Mouse (Mus musculus) ZHBTc4 (cell line): Measurements from ENCODE around the gene Chst8.

Source experiments
- DNase-seq: peaks from one replicate; pipeline ENCODE4 v3.0.0-alpha.2; 2011; ENCODE audit warnings: low read depth, low spot score

Gene Chst8

DNA sequence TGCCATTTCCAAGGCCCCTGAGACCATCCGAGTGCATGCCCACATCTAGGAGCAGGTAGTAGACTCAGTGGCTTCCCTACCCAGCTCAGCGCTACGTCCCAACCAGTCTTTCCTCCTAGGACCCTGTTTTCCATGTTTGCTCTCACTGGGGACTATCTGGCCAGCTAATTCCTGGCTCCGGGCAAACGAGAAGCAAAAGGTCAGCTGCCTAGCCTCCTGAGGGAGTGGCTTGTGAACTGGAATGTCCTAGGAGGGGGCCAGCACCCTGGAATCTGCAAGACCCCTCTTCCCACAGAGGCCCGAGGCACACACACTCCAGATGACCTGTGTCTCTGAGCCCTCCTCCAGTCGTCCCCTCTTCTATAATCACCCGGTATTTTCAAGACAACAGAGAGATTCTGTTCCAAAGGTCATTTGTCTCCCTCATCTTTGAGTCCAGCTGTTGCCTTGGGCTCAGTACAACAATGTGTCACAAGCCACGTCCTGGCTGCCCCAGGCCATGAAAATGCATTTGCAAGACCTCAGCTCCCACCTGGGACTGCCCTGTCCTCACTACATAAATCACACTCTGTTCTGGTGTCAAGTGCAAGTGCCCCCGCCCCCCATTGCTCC, 60.3 kb downstream of the Chst8 start:
- DNase-seq: no peak

DNA sequence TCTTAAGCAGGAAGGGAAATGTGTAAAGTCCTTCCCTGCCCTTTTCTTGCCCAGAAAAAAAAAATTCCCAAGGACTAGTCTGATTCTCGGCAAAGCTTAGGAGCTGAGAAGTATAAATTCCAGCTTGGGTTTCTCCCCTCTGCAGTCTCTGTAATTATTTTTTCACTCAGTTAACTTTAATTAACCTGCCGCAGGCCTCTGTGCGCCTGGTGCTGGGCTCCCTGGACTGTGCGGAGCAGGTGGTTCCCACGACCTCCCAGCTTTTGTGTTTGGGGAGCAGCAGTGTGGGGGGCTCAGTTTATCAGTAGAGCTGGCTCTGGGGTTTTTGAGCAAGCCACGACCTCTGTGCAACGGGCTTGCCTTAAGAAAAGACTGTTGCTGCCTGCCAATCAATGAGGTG, 62.2 kb downstream of the Chst8 start:
- no peak for DNase-seq

DNA sequence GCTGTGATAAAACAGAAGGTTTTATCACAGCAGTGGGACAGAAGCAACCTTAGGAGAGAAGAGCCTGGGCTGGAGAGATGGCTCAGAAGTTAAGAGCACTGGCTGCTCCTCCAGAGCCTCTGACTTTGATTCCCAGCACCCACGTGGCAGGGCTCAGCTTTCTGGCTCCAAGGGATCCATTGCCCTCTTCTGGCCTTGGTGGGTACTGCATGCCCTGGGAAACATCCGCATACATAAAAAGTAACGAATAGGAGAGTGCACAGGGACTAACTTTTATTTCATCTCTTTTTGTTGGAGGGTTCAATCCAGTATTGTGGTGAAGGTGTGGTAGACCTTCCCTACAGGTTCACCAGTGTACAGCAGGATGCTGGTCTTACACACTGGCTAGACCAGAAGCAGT, 62.8 kb downstream of the Chst8 start:
- DNase-seq: peak; percentile 90

DNA sequence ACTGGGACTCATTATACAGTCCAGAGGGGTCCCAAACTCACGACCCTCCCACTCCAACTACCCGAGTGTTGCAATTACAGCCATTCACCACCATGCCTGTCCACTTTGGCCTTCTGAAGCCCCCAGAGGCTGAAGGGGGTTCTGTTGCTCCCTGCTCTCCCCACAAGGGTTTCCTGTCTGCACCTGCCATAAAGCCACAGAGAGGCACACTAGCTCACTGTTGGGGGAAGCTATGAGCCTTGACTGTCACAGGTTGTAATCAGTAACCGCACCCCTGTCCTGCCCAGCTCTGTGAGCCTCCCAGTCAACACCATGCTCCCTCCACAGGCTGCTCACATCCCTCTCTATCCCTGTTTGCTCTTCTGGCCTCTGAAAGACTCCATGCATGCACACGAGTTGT, 64.0 kb downstream of the Chst8 start:
- DNase-seq: no peak

DNA sequence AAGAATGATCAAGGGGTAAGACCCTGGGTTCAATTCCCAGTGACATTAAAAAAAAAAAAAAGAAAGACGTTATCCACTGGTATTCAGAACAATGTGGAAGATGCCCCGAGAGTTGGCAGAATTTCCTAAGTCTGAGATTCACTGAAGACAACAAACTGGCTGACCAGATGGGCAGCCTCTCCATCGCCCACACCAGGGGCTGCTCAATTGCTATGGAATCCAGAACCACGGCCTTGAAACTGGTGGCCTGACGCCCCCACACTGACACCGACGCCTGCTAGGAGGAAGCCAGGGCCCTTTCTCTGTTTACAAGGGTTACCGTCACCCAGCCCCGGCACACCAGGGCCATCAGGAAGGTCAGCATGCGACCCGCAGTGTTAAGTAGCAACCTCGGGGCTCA, 64.8 kb downstream of the Chst8 start:
- DNase-seq: no peak

DNA sequence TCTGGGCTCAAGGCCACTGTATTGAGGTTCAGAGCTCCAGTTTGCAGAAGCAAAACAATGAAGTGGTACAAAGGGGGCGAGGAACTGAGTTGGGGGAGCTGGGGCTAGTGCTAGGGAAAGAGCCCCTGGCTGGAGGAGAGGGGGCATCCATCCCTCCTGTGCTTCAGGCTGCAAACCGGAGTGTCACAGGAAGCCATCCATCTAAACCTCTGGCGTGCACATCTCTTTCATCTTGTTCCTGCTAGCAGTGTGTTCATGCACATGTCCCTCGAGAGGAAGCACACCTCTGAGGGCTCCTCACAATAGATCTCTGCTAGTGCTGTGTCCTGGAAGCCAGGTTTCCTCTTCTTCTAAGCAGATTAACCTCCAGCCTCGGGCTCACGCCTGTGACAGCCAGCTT, 65.9 kb downstream of the Chst8 start:
- DNase-seq: no peak

DNA sequence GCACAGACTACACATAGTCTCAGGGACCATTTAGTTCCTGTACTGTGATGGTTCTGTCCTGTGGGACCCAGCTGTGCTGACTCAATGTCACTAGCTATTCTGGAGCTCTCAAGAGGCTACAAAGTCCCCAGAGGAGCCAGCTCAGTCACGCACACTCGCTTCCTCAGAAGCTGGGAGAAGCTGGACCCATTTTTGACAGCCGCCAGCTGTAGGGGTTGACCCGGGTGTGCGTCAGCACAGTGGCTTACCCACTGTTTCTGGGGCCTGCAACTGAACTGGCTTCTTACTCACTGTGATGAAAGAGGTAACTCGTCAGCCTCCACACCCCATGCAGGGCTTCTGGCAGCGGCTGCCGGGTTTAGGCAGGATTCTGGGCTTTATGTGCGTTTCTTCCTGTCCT, 66.3 kb downstream of the Chst8 start:
- no peak for DNase-seq

DNA sequence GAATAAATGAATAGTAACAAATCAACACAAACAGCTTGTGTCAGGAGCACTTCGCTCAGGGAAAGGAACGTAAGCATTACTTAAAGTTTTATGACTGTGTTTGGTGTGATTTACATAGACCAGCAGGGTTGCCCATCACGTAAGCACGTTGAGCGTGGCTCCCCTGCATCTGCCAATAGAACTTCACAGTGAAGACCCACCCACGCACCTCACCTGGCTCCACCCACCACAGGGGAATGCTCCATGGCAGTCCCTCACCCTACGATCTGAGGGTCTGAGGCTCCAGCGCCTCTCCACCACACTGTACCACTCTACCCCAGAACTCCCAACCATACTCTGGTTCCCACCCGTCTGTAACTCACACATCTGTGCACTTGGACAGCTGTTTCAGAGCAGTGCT, 67.1 kb downstream of the Chst8 start:
- DNase-seq: peak; percentile 79

DNA sequence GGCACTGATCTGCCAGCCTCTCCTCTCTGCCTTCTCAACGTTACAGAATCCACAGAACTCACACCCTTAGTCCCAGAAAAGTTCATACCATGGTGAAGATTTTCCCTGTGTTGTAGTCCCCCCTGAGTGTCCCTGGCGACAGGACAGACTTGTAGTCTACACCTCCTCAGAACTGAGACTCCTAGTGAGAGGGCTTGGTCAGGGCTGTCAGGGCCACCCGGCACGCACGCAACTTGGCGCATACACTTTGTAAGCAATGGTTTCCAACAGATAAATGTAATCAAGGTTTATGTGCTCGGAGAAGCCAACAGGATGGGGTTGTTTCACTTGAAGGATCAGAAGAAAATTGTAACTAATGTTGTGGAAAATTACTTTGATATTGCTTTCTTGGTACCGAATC, 67.5 kb downstream of the Chst8 start:
- DNase-seq: no peak

DNA sequence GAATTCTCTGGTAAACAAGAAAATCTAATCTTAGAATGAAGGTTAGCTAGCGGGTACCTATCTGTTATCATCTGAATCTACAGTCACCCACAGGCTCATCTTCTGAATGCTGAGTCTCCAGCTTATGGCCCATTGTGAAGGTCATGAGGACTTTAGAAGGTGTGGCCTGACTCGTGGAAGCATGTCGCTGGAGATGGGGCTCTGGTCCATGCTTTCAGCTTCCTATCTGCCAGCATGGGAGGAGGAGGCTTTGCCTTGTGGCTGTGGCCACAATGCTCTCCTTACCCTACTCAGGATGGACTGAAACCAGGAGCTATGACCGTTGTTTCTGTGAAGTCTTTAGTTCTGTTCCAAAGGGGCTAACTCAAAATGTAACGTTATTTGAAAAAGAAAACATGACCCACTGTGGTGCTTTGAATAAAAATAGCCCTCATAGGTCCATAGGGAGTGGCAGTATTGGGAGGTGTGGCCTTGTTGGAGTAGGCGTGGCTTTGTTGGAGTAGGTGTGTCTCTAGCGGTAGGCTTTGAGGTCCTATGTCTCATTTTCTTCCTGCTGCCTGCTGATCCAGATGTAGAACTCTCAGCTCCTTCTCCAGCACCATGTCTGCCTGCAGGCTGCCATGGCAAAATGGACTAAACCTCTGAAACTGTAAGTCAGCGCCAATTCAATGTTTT, 69.0 kb downstream of the Chst8 start:
- DNase-seq: peak; percentile 87

DNA sequence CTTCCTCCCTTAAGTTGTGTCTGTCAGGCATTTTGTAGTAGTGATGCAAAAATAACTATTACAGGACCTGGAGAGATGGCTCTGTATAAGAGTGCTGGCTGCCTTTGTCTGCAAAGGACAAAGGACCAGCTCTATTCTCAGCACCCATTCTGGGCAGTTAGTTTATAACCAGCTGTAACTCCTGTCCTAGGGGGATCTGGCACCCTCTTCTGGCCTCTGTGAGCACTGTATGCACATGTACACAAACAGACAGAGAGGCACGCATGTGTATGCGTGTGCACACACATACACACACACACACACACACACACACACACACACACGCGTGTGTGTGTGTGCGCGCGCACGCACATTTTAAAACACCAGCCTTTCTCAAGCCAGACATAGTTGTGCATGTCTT, 73.1 kb downstream of the Chst8 start:
- peak; percentile 72 for DNase-seq

DNA sequence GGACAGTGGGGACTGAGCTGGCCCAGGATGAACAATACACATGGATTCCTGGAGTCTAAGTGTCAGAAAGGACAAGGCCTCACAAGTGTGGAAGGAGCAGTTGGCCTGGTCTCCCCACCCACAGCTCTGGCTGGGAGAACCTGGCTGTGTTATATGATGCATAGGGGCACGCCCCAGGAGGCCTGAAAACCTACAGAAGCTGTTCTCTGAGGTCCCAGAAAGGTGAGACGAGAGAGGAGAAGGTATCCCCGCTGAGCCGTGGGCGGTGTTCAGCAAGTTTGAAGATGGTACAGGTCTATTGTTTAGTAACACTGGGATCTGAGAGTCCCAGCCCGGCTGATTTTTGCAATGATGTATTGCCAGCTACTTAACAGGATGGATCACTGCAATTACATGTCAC, 75.3 kb downstream of the Chst8 start:
- no peak for DNase-seq

DNA sequence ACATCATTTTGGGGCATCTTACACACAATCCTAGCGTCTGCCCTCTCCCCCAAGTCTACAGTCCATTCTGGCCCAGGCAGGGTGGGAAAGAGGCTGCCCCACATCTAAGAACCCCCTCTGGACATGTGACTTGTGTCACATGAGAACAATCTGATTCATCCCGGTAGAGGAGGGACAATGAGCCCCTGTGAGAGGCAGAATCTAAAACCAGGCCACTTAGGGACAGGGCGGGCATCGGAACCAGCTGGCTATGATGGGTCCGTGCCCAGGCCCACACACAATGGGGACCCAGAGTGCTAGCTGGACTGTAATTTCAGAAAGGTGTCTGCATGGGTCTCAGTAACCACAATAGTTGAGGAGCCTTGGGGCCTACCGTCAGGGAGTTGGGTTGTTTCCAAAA, 78.2 kb downstream of the Chst8 start:
- no peak for DNase-seq

DNA sequence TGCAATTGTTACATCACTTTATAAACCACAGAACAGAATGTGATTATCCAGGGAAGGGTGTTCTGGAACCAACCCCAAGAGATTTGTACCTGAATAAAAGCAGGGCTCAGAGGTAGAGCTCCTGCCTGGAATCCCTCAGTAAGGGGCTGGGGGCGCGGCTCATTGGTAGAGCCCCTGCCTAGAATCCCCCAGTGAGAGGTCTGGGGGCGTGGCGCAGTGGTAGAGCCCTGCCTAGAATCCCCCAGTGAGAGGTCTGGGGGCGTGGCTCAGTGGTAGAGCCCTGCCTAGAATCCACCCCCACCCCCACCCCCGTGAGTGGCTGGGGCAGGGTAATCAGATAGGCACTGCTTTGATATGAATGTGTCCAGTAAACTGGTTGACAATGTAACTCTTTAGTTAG, 83.6 kb downstream of the Chst8 start:
- DNase-seq: peak; percentile 79

DNA sequence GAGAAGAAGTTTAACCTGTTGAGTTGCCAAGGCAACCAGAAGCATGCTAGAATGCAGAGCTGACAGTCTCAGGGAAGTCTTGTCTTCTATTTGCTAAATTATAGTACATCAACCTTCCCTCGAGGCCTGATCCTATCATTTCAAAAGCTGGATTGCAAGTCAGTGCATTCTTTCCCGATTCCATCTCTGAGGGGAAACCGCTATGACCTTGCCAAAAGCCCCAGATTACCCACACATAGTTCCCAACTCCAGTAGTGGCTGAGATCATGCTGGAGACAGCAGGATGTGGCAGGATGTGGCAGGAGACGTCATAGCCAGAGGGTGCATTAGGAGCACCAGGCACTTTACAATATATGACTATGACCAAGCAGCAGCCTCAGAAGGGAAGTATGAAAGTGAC, 87.3 kb downstream of the Chst8 start:
- no peak for DNase-seq

DNA sequence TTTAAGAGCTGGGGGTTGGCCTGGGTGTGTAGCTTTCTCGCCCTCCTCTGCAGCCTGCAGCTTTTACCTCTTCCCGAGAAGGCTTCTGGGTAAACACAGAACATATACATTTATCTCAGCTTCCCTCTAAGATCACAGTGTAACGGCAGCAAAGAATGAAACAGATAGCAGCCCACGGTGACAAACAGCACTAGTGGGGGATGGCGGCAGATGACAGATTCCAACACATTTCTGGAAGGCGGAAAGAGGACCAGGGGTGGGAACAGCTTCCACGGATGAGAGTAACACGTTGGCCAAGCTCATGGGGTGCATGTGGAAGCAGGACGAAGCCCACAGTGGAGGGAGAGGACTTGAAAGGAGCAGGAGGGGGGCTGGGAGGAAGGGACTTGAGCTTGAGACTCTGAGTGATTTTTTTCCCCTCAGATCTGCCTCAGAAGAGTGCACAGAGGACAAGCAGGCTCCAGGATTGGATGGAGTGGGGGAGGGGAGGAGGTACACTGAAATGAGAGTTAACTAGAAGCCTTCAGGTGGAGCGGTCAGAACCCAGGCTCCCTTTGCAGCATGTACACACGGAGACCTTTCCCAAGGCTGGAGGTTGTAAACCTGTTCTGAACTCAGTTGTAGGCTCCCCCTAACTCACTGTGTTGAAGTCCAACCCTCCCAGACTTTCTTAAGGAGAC, 89.8 kb downstream of the Chst8 start:
- DNase-seq: peak; percentile 57

DNA sequence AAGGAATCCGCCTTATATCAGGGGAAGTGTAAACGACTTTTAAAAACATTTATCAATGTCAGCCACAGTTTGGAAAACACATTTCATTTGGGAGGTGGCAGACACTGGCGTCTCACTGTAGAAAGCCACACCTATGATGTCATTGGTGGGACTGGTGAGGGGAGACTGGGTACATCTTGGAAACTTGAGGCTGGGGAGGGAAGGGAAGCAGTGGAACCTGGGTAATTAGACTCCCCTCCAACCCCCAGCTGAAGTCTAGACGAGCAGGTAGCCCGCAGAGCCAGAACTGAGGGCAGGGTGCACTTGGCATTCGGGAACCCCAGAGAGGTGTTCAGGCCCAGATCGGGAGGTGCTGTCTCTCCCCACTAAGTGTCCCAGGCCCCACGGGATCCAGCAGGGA, 90.4 kb downstream of the Chst8 start:
- peak; percentile 62 for DNase-seq

DNA sequence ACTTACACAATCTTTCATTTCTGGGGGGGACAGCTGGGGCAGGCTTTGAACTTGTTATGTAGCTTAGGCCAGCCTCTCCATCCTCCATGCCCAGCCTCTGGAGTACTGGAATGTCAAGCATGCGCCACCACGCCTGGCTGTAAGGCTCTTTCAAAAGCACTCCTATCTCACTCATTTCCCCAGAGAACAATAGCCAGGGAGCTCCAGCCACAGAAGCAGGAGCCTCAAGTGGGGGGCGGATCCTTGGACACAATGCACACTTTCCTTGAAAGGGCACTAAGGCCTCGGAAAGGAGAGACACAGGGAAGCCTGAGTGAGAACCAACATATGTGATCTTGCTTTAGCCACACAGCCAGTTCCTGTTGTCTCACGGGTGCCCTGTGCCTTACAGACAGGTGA, 90.9 kb downstream of the Chst8 start:
- DNase-seq: peak; percentile 98

DNA sequence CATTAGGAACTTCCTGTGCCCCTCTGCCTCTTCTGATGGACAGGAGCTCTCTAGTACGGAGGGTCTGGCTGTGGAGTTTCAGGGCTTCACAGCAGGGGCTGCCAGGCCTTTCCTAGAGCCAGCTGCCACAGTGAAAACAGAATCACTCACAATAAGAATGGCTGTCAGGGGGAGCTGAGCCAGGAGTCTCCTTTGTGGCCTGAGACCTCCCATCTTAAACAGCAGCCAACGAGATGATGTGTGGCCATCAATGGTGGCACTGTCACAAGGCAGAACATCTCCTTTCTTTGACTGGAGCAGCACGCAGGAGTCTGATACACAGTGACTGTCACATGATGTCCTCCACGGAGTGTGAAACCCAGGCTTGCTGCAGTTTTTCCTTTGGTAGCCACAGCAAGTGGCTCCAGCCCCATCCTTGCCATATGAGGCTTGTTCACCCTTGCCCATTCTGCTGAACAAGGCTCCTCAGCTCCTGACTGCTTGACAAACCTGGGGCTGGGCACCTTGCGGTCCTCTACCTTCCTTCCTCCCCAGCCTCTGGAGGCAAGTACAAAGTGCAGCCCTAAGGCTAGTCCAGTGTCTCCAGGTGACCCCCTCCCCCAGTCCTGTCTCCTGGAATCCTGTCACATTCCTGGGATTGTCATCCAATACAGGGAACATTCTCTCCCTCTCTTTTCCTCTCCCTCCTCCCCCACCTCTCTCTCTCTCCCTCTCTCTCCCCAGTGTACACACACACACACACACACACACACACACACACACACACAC, 91.4 kb downstream of the Chst8 start:
- peak; percentile 93 for DNase-seq

DNA sequence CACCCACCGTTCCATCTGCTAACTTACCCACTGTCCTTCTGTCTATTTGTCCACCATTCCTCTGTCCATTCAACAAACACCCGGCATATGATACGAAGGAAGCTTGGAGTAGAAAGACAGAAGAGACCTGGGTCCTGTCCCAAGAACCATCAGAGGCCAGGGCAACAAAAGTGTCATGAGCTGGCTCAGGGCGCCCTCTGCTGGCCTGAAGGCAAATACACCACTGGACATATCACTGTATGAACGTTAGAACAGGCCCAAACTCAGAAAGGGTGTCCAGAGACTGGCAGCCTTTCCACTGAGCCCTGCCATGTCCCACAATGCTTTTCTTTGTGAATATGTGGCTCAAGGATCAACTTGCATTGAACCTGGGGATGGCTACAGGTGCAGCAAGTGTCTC, 92.9 kb downstream of the Chst8 start:
- DNase-seq: peak; percentile 90

DNA sequence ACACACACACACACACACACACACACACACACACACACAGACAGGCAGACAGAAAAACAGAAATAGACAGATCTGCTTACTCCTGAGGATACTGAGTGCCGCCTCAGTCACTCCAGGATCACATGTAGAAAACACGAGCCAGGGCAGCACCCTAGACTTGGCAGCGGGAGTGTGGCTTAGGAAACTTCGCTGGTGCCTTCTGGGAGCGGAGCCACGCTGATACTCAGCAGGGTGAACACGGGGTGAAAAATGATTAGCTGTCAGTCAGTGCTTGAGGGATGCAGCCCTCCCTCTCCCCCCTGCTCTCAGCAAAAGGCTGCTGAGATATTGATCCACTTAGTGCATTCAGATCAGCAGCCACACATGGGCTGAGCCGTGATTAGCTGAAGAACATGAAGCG, 93.9 kb downstream of the Chst8 start:
- DNase-seq: no peak

DNA sequence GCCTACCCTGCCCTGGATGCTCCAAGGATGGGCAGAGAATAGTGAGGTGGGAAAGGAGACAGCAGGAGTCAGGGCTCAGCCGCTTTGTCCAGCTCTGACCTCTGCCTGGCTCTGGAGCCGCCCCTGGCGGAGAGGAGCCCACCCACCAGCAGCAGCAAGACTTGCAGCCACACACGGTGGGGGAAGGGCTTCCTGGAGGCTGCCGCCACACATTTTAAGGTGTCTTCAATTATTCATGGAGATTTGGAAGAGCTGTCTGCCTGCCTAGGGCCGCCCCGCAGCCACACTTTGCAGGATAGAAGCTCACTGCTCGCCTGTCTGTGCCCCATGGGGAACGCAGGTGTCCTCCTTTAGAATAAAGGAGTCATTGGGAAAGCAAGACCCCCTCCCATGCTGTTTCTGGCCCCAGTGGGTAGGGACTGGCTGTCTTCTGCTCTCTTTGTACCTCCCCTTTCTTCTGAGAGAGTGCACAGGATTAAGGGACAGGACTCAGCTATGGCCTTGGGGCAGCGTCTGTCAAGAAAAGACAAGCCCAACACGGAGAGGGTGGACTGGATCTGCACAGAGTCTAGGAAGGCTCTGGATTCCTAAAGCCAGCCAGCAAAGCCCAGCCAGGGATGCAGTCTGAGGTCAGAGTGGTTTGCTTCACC, 95.2 kb downstream of the Chst8 start:
- peak; percentile 39 for DNase-seq
